Mouse (Mus musculus) embryonic facial prominence, embryonic 14.5 days (tissue): ENCODE measurements around the gene Dnah11. TPM values are rescaled to one million over a fixed set of nuclear protein-coding genes. Genes with fewer than 3 reads are reported as not detected.

Experiments used
- ATAC-seq: fragments of 200-750 bp; cut with Nextera tagmentation; 2 replicates; pipeline ENCODE4 v1.8.0; 2017; ENCODE audit warnings: low read depth, moderate number of reproducible peaks, moderate TSS enrichment
- DNase-seq: peaks from one replicate; pipeline ENCODE4 v3.0.0-alpha.2; 2015; ENCODE audit warnings: low spot score
- H3K27ac ChIP-seq: fragments of 300-500 bp; sonication (generic); replicated peaks from 2 replicates; pipeline ENCODE4 v1.5.1; 2014; ENCODE audit warnings: low read depth, mild to moderate bottlenecking, low read length, moderate library complexity
- H3K27me3 ChIP-seq: fragments of 300-500 bp; sonication (generic); replicated peaks from 2 replicates; pipeline ENCODE4 v1.6.1; 2014; ENCODE audit warnings: low read length; ENCODE audit not compliant: control insufficient read depth, insufficient read depth
- H3K36me3 ChIP-seq: fragments of 300-500 bp; sonication (generic); 2 replicates; pipeline ENCODE4 v1.6.1; 2014; ENCODE audit warnings: low read length, mixed read lengths; ENCODE audit not compliant: control insufficient read depth, insufficient read depth
- H3K4me1 ChIP-seq: fragments of 300-500 bp; sonication (generic); 2 replicates; pipeline ENCODE4 v1.6.1; 2014; ENCODE audit warnings: antibody characterized with exemption, low read length; ENCODE audit not compliant: control insufficient read depth, insufficient read depth
- H3K4me2 ChIP-seq: fragments of 300-500 bp; sonication (generic); 2 replicates; pipeline ENCODE4 v1.6.1; 2014; ENCODE audit warnings: low read depth, mild to moderate bottlenecking, low read length, moderate library complexity, mixed read lengths
- H3K4me3 ChIP-seq: fragments of 300-500 bp; sonication (generic); 2 replicates; pipeline ENCODE4 v1.5.1; 2014; ENCODE audit warnings: low read depth, mild to moderate bottlenecking, low read length
- H3K9ac ChIP-seq: fragments of 300-500 bp; sonication (generic); 2 replicates; pipeline ENCODE4 v1.6.1; 2014; ENCODE audit warnings: low read depth, mild to moderate bottlenecking, low read length, moderate library complexity, mixed read lengths
- H3K9me3 ChIP-seq: fragments of 300-500 bp; sonication (generic); 2 replicates; pipeline ENCODE4 v1.6.1; 2016; ENCODE audit warnings: low read length; ENCODE audit not compliant: control insufficient read depth
- whole genome bisulfite sequencing: fragments of 180-500 bp; shearing (Covaris S2); extraction: QIAGEN DNeasy Blood & Tissue Kit; methylation state at CpG from one replicate; pipeline ENCODE4 v1.1.7; 2014; 5-methylcytosine and 5-hydroxymethylcytosine counted together
- polyA plus RNA-seq: library from polyadenylated mRNA; unstranded; fragments of >200 nt; fragmentation: Nextera tagmentation; extraction: Ambion mirVana; gene quantifications from 2 replicates; pipeline ENCODE4 v1.2.1, GENCODE M21; 2014

The Dnah11 gene
- polyA plus RNA-seq, 1 experiment from 2014 or later = 0.25 TPM

DNA sequence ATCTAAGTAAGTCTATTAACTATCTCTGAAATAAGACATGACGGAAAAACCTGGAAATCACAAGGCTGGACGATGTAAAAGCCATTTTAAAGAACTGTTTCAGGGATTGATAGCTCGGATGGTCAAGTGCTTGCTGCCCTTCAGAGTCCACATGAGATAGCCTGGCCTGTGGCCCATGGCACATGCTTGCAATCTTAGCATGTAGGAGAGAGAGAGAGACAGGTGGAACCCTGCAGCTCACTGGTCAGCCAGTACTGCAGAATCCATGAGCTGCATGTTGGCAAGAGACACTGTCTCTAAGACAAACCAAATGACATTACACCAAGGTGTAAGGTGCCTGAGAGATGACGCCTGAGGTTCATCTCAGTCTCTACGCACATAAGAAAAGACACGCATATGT, 118.4 kb downstream of the Dnah11 start:
- no peak overlapping the region for H3K4me2 ChIP-seq
- no peaks in the 10 kb centered on the region for H3K4me1 ChIP-seq
- no peak for DNase-seq
- H3K27me3 ChIP-seq = no peaks in the 10 kb centered on the region
- H3K9ac ChIP-seq = no peak overlapping the region
- no peaks in the 10 kb centered on the region for H3K36me3 ChIP-seq
- H3K4me3 ChIP-seq = no peak overlapping the region
- ATAC-seq = no peak
- H3K27ac ChIP-seq = no peak overlapping the region
- 90% methylated on average over 6 of the region's 6 CpGs for WGBS
- H3K9me3 ChIP-seq = no peaks in the 10 kb centered on the region

DNA sequence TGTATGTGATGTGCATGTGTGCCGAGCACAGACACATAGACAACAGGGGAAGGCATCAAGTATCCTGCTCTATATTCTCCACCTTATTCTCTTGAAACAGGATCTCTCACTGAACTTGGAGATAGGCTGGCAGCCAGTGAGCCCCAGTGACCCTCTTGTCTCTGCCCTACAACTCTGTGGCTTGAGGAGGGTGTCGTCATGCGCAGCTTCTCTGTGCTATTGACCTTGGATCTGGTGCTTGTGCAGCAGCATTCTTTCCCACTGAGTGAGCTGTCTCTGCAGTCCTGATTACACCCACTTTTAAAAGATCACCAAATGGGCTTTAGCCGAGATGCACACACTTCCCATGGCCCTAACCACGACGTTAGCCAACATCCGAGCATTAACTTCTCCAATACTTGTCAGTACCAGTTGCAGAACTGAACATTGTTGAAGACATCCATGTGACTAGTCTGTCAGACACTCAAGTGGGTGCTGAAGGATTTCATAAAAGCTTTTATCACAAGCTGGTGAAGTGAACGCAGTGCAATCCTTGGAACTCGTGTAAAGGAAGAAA, 120.3 kb downstream of the Dnah11 start:
- Histone ChIP-seq H3K9ac (no peak overlapping the region), H3K27me3 (no peaks in the 10 kb centered on the region), H3K36me3 (no peaks in the 10 kb centered on the region), H3K9me3 (no peaks in the 10 kb centered on the region), H3K4me1 (no peaks in the 10 kb centered on the region), H3K27ac (no peak overlapping the region), H3K4me3 (no peak overlapping the region), H3K4me2 (no peak overlapping the region)
- no peak for DNase-seq
- WGBS = 75% methylated on average over 9 of the region's 9 CpGs
- no peak for ATAC-seq

DNA sequence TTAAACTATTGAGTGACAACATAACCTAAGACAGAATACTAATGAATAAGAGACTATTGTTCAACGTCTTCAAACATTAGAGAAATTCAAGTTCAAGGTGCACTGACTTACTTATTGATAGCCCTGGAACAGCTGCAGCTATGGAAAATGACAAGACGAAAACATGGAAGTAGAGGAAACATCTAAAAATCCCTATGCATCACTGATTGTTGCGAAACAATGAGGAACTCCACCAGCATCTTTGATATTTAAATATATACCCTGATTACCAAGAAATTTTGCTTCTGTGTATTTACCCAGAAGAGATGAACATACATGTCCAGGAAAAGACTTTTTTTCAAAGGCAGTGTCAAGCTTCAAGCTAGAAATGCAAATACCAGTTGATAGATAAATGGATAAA, 122.0 kb downstream of the Dnah11 start:
- Histone ChIP-seq H3K27me3 (no peaks in the 10 kb centered on the region), H3K4me3 (no peak overlapping the region), H3K9ac (no peak overlapping the region), H3K27ac (no peak overlapping the region), H3K36me3 (no peaks in the 10 kb centered on the region), H3K9me3 (no peaks in the 10 kb centered on the region), H3K4me2 (no peak overlapping the region), H3K4me1 (no peaks in the 10 kb centered on the region)
- ATAC-seq = no peak
- no peak for DNase-seq
- 77% methylated on average over 3 of the region's 3 CpGs for WGBS

DNA sequence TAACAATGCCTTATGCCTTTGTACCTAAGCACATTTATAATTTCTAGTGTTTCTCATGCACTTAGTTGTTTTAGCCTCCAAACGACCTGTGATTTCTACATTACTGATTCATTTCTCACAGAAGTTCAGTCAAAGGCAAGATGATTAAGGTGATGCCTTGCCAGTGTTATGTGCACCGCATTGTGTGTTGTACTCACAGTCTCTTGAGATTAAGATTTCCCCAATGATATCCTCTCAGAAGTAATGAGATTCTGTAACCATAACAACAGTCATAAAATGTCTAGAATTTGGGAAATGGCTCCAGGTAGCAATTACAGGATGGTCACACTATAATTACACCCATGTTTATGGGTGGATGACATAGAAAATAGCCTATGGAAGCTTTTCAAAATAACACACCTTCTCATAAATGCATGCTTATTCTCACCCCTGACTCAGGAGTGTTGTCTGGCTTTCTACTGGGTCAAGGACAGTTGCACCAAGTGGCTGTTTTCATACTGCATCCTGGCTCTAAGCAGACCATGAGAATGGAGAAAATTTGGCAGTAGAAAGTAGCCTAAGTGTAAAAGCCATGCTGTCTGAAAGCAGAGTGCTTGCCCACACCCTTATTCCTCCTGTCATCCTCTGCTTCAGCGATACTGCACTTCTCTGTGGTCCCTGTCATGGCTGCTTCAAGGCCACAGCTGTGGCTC, 126.5 kb downstream of the Dnah11 start:
- no peaks in the 10 kb centered on the region for H3K4me1 ChIP-seq
- no peak overlapping the region for H3K9ac ChIP-seq
- 68% methylated on average over 3 of the region's 3 CpGs for WGBS
- H3K4me2 ChIP-seq = no peak overlapping the region
- H3K27ac ChIP-seq = no peak overlapping the region
- DNase-seq = no peak
- H3K27me3 ChIP-seq = no peaks in the 10 kb centered on the region
- H3K9me3 ChIP-seq = no peaks in the 10 kb centered on the region
- no peak; the same call in 1 of the 2 replicates for ATAC-seq
- no peak overlapping the region for H3K4me3 ChIP-seq
- no peaks in the 10 kb centered on the region for H3K36me3 ChIP-seq

DNA sequence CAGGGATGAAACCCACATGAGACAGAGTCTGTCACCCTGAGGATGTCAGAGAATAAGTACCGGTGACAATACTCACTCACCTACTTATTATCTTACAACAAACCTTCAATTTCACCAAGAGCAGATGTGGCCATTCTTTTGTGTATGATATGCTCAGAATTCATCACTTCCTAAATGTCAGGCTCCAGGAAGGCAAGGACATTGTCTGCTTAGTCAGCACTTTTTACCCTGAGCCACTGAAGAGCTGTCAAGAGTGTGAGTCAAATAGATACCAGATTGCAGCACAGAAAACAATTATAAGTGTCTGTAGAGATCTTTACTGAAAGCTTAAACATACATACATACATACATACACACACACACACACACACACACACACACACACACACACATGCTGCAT, 127.2 kb downstream of the Dnah11 start:
- 95% methylated on average over 1 of the region's 1 CpGs for WGBS

GRCm38 (mm10) chr12:118068785-118069184, 130.1 kb downstream of the Dnah11 start:
- ATAC-seq (no peak), DNase-seq (no peak)
- Histone ChIP-seq H3K9ac (no peak overlapping the region), H3K9me3 (no peaks in the 10 kb centered on the region), H3K36me3 (no peaks in the 10 kb centered on the region), H3K27me3 (no peaks in the 10 kb centered on the region), H3K4me1 (no peaks in the 10 kb centered on the region), H3K27ac (no peak overlapping the region), H3K4me2 (no peak overlapping the region), H3K4me3 (no peak overlapping the region)
- WGBS = 67% methylated on average over 4 of the region's 4 CpGs

More for the DNA sequence above, 127.2 kb downstream of the Dnah11 start:
- Histone ChIP-seq H3K4me1 (no peaks in the 10 kb centered on the region), H3K36me3 (no peaks in the 10 kb centered on the region), H3K9me3 (no peaks in the 10 kb centered on the region), H3K27ac (no peak overlapping the region), H3K4me2 (no peak overlapping the region), H3K4me3 (no peak overlapping the region), H3K27me3 (no peaks in the 10 kb centered on the region), H3K9ac (no peak overlapping the region)
- ATAC-seq (no peak), DNase-seq (no peak)

DNA sequence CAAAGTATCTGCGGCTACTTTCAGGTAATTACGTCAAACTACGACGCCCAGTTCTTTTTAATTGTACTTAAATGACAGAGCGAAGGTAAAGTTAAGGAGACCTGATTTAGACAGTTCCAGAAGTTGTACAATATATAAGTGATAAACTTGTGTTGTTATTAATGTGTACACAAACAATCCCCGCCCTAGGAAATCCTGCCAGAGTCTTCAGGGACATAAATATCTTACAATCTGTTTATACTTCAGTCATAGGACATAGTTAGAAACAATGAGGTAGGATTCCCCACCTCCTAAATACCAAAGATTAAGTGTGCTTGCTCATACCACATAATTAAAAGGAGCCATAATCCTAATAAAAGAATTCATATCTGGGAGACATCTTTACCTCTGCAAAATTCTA, 136.5 kb downstream of the Dnah11 start:
- no peak overlapping the region for H3K4me2 ChIP-seq
- 88% methylated on average over 6 of the region's 6 CpGs for WGBS
- DNase-seq = no peak
- H3K4me1 ChIP-seq = no peaks in the 10 kb centered on the region
- H3K4me3 ChIP-seq = no peak overlapping the region
- no peak overlapping the region for H3K27ac ChIP-seq
- H3K9ac ChIP-seq = no peak overlapping the region
- no peaks in the 10 kb centered on the region for H3K27me3 ChIP-seq
- H3K36me3 ChIP-seq = no peaks in the 10 kb centered on the region
- no peak for ATAC-seq
- no peaks in the 10 kb centered on the region for H3K9me3 ChIP-seq

GRCm38 (mm10) chr12:118056876-118057275, 142.0 kb downstream of the Dnah11 start:
- WGBS = 71% methylated on average over 10 of the region's 10 CpGs
- Histone ChIP-seq H3K36me3 (no peaks in the 10 kb centered on the region), H3K27ac (no peak overlapping the region), H3K9me3 (no peaks in the 10 kb centered on the region), H3K27me3 (no peaks in the 10 kb centered on the region), H3K9ac (no peak overlapping the region), H3K4me3 (no peak overlapping the region), H3K4me2 (no peak overlapping the region), H3K4me1 (no peaks in the 10 kb centered on the region)
- ATAC-seq (no peak), DNase-seq (peak; percentile 22)

DNA sequence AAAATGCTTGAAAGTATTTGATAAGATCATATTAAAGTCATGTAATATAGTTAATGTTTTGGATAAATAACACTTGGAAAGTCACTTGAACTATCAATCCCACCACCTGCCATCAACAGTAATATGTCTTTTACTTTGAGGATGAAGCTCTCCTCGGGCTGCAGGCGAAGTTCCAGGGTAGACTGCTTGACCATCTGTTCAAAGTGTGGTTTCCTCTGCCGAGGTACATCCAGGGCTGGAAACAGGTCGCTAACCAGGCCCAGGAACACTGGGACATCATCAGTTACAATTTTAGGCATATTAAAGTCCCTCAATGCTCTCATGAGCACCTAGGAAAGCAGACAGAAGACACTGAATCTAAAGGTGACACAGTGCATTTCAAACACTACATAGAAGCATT, 153.5 kb downstream of the Dnah11 start:
- Histone ChIP-seq H3K36me3 (no peaks in the 10 kb centered on the region), H3K4me1 (no peaks in the 10 kb centered on the region), H3K4me2 (no peak overlapping the region), H3K27ac (no peak overlapping the region), H3K9ac (no peak overlapping the region), H3K27me3 (no peaks in the 10 kb centered on the region), H3K4me3 (no peak overlapping the region), H3K9me3 (no peaks in the 10 kb centered on the region)
- no peak for ATAC-seq
- 74% methylated on average over 4 of the region's 4 CpGs for WGBS
- no peak for DNase-seq
